Mouse (Mus musculus): ENCODE measurements around the gene 4930452B06Rik. TPM values are rescaled to one million over a fixed set of nuclear protein-coding genes. Genes with fewer than 3 reads are reported as not detected.

Gene 4930452B06Rik
- polyA plus RNA-seq, 1 experiment from 2014 or later, result 6.2 TPM

DNA sequence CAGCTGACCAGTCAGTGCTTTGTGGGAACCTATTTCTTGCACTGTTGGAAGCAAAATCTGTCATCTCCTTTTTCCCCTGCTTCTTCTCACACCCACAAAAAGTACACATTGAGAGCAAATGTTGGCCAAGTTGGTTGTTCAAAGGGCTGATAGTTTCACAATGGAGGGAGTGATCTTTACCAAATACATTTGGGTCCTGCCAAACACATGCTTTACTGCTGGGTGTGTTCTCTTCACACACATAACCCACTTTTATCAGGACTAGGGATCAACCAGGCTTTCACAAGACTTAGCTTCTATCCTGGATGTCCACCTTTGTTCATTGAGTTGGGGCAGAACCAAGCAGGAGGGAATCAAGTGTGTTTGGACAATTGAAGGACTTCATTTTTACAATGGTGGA lies 267.5 kb downstream of the 4930452B06Rik start:
- H3K36me3 ChIP-seq, result no peaks in the 10 kb centered on the region
- H3K4me2 ChIP-seq, result no peak overlapping the region
- no peak for ATAC-seq (ENCODE audit: insufficient number of reproducible peaks, insufficient read depth, low FRiP score, low TSS enrichment, low read depth)
- no peak overlapping the region for H3K4me3 ChIP-seq
- H3K9ac ChIP-seq, result no peak overlapping the region
- no peak overlapping the region for H3K27ac ChIP-seq
- H3K27me3 ChIP-seq, result no peaks in the 10 kb centered on the region
- 0 out of 2 replicates have a peak, but pooled peaks cover 7% of the 10 kb centered on the region for H3K4me1 ChIP-seq
- H3K9me3 ChIP-seq, result no peaks in the 10 kb centered on the region

- WGBS, result 43% methylated on average over 7 of the region's 7 CpGs
Measured at GRCm38 (mm10) chr14:8395690-8396287, 270.3 kb downstream of the 4930452B06Rik start.

DNA sequence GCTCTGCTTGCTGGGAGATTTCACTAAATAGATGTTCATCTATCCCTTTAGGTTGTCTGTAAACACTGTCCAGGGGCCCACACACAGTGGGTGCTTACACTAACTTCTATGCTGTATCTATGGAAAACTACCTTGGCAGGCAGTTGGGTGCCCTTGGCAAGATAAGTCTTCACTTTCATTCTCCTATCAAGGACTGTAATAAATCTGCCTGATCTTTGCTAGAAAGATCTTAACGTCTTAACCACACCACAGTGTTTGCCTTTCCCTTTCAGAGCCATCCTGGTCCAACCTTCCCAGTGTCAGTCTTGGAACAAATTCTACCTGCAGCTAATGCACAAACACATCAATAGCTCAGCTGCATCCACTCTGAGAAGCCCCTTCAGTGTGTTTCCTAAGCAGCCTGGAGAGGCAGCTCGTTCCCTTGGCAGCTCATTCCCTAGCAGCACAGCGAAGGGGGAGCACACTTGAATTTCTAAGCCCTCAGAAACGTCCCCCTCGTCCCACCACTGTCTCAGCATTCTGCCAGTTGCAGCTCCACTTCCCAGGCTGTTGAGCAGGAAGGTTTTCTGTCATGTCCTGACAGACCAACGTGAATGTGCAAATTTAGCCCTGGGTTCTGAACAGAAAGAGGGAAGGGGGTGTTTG lies 273.7 kb downstream of the 4930452B06Rik start:
- Histone ChIP-seq H3K9me3 (no peaks in the 10 kb centered on the region), H3K4me1 (0 out of 2 replicates have a peak, but pooled peaks cover 7% of the 10 kb centered on the region), H3K27me3 (no peaks in the 10 kb centered on the region), H3K36me3 (no peaks in the 10 kb centered on the region), H3K4me3 (no peak overlapping the region), H3K4me2 (no peak overlapping the region), H3K27ac (no peak overlapping the region), H3K9ac (no peak overlapping the region)
- no peak for ATAC-seq (ENCODE audit: insufficient number of reproducible peaks, insufficient read depth, low FRiP score, low TSS enrichment, low read depth)
- WGBS, result 52% methylated on average over 6 of the region's 6 CpGs

More at GRCm38 (mm10) chr14:8395690-8396287, 270.3 kb downstream of the 4930452B06Rik start:
- H3K4me3 ChIP-seq, result no peak overlapping the region
- no peaks in the 10 kb centered on the region for H3K9me3 ChIP-seq
- no peak overlapping the region for H3K27ac ChIP-seq
- H3K4me2 ChIP-seq, result no peak overlapping the region
- no peak overlapping the region for H3K9ac ChIP-seq
- ATAC-seq (ENCODE audit: insufficient number of reproducible peaks, insufficient read depth, low FRiP score, low TSS enrichment, low read depth), result no peak
- no peaks in the 10 kb centered on the region for H3K27me3 ChIP-seq
- 0 out of 2 replicates have a peak, but pooled peaks cover 7% of the 10 kb centered on the region for H3K4me1 ChIP-seq
- H3K36me3 ChIP-seq, result no peaks in the 10 kb centered on the region
